Mouse (Mus musculus) ES-Bruce4 (cell line): ENCODE results near the gene Rptor. TPM values are rescaled to one million over a fixed set of nuclear protein-coding genes. Genes with fewer than 3 reads are reported as not detected.

ENCODE experiments used
- H3K27ac ChIP-seq: 2 replicates; pipeline ENCODE4 v1.5.1; 2012; ENCODE audit warnings: low read length, inconsistent platforms; ENCODE audit not compliant: insufficient read depth
- H3K27me3 ChIP-seq: 2 replicates; pipeline ENCODE4 v1.6.1; 2012; ENCODE audit warnings: mild to moderate bottlenecking, low read length, inconsistent platforms; ENCODE audit not compliant: control insufficient read depth, poor library complexity, insufficient read depth, severe bottlenecking
- H3K36me3 ChIP-seq: 2 replicates; pipeline ENCODE4 v1.6.1; 2012; ENCODE audit warnings: inconsistent platforms, mild to moderate bottlenecking, low read length, moderate library complexity; ENCODE audit not compliant: control insufficient read depth, poor library complexity, insufficient read depth, severe bottlenecking
- H3K4me1 ChIP-seq: one replicate; pipeline ENCODE4 v1.8.1; 2011; ENCODE audit warnings: low read length; ENCODE audit not compliant: control insufficient read depth, insufficient read depth
- H3K4me3 ChIP-seq: 2 replicates; pipeline ENCODE4 v1.5.1; 2011; ENCODE audit warnings: low read depth, mild to moderate bottlenecking, low read length
- H3K9ac ChIP-seq: 2 replicates; pipeline ENCODE4 v1.6.1; 2012; ENCODE audit warnings: low read depth, mild to moderate bottlenecking, inconsistent platforms; ENCODE audit not compliant: poor library complexity, severe bottlenecking
- H3K9me3 ChIP-seq: replicated peaks from 2 replicates; pipeline ENCODE4 v1.6.1; 2012; ENCODE audit warnings: mild to moderate bottlenecking, low read length, inconsistent platforms; ENCODE audit not compliant: control insufficient read depth, poor library complexity, insufficient read depth, severe bottlenecking
- CTCF ChIP-seq: IDR thresholded peaks from one replicate; pipeline ENCODE4 v1.8.1; 2011; ENCODE audit warnings: low read depth, low read length
- EP300 ChIP-seq: IDR thresholded peaks from 2 replicates; pipeline ENCODE4 v1.6.1; 2011; ENCODE audit warnings: low read depth, low read length; ENCODE audit not compliant: insufficient read depth
- POLR2A ChIP-seq: IDR thresholded peaks from one replicate; pipeline ENCODE4 v1.8.1; 2011; ENCODE audit warnings: low read length; ENCODE audit not compliant: insufficient read depth
- polyA plus RNA-seq: library from polyadenylated mRNA; stranded (reverse); fragments of >200 nt; gene quantifications from 2 replicates; pipeline ENCODE4 v1.2.4, GENCODE M21; 2011; ENCODE audit warnings: low read depth; ENCODE audit not compliant: missing spikeins, insufficient read depth, insufficient read length

Gene Rptor
- polyA plus RNA-seq, 1 experiment = 41.5 TPM

- Histone ChIP-seq H3K36me3 (peaks cover 5% of the 10 kb centered on the region; the same call in 1 of the 2 replicates), H3K4me3 (no peak overlapping the region), H3K9me3 (no peaks in the 10 kb centered on the region), H3K4me1 (no peaks in the 10 kb centered on the region), H3K27ac (no peak overlapping the region), H3K9ac (no peak overlapping the region), H3K27me3 (no peaks in the 10 kb centered on the region)
- no peak for TF ChIP-seq CTCF
- TF ChIP-seq EP300 = no peak
- no peak for TF ChIP-seq POLR2A
These were observed 221.5 kb downstream of the Rptor start for GRCm38 (mm10) chr11:119824072-119824649.

GRCm38 (mm10) chr11:119825783-119826182, 223.1 kb downstream of the Rptor start:
- TF ChIP-seq CTCF (no peak), EP300 (no peak), POLR2A (no peak)
- Histone ChIP-seq H3K27ac (no peak overlapping the region), H3K9me3 (no peaks in the 10 kb centered on the region), H3K9ac (no peak overlapping the region), H3K4me3 (no peak overlapping the region), H3K4me1 (no peaks in the 10 kb centered on the region), H3K36me3 (peaks cover 6% of the 10 kb centered on the region), H3K27me3 (no peaks in the 10 kb centered on the region)

GRCm38 (mm10) chr11:119826239-119826638, 223.5 kb downstream of the Rptor start:
- Histone ChIP-seq H3K9ac (no peak overlapping the region), H3K27ac (no peak overlapping the region), H3K9me3 (no peaks in the 10 kb centered on the region), H3K27me3 (no peaks in the 10 kb centered on the region), H3K4me3 (no peak overlapping the region), H3K36me3 (peaks cover 10% of the 10 kb centered on the region), H3K4me1 (no peaks in the 10 kb centered on the region)
- TF ChIP-seq EP300 (no peak), CTCF (no peak), POLR2A (no peak)

GRCm38 (mm10) chr11:119829116-119829515, 226.4 kb downstream of the Rptor start:
- H3K27ac ChIP-seq = no peak overlapping the region
- no peak overlapping the region for H3K9ac ChIP-seq
- H3K9me3 ChIP-seq = no peaks in the 10 kb centered on the region
- no peaks in the 10 kb centered on the region for H3K4me1 ChIP-seq
- no peak for TF ChIP-seq EP300
- TF ChIP-seq CTCF = no peak
- no peak for TF ChIP-seq POLR2A
- no peak overlapping the region for H3K4me3 ChIP-seq
- H3K27me3 ChIP-seq = no peaks in the 10 kb centered on the region
- peaks cover 10% of the 10 kb centered on the region for H3K36me3 ChIP-seq

- TF ChIP-seq POLR2A = no peak
- peaks cover 2% of the 10 kb centered on the region for H3K4me1 ChIP-seq
- no peak overlapping the region for H3K9ac ChIP-seq
- H3K9me3 ChIP-seq = no peaks in the 10 kb centered on the region
- H3K27me3 ChIP-seq = no peaks in the 10 kb centered on the region
- peaks cover 7% of the 10 kb centered on the region; the same call in 1 of the 2 replicates for H3K36me3 ChIP-seq
- no peak overlapping the region for H3K27ac ChIP-seq
- H3K4me3 ChIP-seq = no peak overlapping the region
These were observed 229.0 kb downstream of the Rptor start for GRCm38 (mm10) chr11:119831682-119832081.

GRCm38 (mm10) chr11:119833311-119833710, 230.6 kb downstream of the Rptor start:
- H3K36me3 ChIP-seq = peaks cover 5% of the 10 kb centered on the region; the same call in 1 of the 2 replicates
- H3K4me3 ChIP-seq = no peak overlapping the region
- no peaks in the 10 kb centered on the region for H3K9me3 ChIP-seq
- H3K4me1 ChIP-seq = peaks cover 3% of the 10 kb centered on the region
- no peak for TF ChIP-seq POLR2A
- TF ChIP-seq CTCF = no peak
- TF ChIP-seq EP300 = no peak
- no peak overlapping the region for H3K27ac ChIP-seq
- H3K27me3 ChIP-seq = no peaks in the 10 kb centered on the region
- H3K9ac ChIP-seq = no peak overlapping the region
